ENCODE assay signal across 13 mouse cellular contexts in genomic region chr10:58351670-58352069, GRCm38 (mm10). TPM values are rescaled to one million over a fixed set of nuclear protein-coding genes. Genes with fewer than 3 reads are reported as not detected.
DNase-seq lines count a peak whose midpoint lies in the region; ATAC-seq and TF ChIP-seq lines count a peak whose summit lies in the region.
"Had no signal": no experiment of that assay in that cellular context is flagged by ENCODE, and none has a peak within 500 bp of the region (broad histone marks: within the 10 kb centered on the region; RNA-seq: fewer than 3 reads in every experiment).

No protein-coding gene starts in this region.

- WGBS in lung, postnatal 0 days = 35% methylated on average over 2 of the region's 2 CpGs
- WGBS in intestine, embryonic 16.5 days = 52% methylated on average over 2 of the region's 2 CpGs
- 88% methylated on average over 2 of the region's 2 CpGs for WGBS in hindbrain, embryonic 11.5 days

- H3K9ac ChIP-seq in lung, postnatal 0 days (replicated peaks; ENCODE audit: low read depth) = no peak overlapping the region
- H3K9ac ChIP-seq in intestine, embryonic 16.5 days (ENCODE audit: low read depth, low read length) = no peak overlapping the region
- no peak overlapping the region for H3K9ac ChIP-seq in hindbrain, embryonic 11.5 days (ENCODE audit: low read depth, low read length)

- in situ Hi-C loops in Patski (cut with MboI; ENCODE audit: low pct_unique_long_range_greater_than_20kb) = no loop called here

- TF ChIP-seq EP300 in lung, postnatal 0 days (IDR thresholded peaks at IDR 0.05) = peak; percentile 51; the same call in 1 of the 2 replicates

- peak; percentile 71 for DNase-seq in lung, postnatal 0 days (ENCODE audit: low spot score)
- DNase-seq in lung, postnatal 4 days = no peak
- DNase-seq in Patski (ENCODE audit: low read depth, low spot score) = no peak
- peak; percentile 42 for DNase-seq in naive thymus-derived CD4-positive, alpha-beta T cell, adult 2 months (ENCODE audit: low read depth)
- no peak for DNase-seq in adrenal gland, adult (ENCODE audit: inconsistent age in 2 of 2, low spot score in 1 of 2)
- DNase-seq in hindbrain, embryonic 11.5 days (ENCODE audit: low spot score) = no peak
- DNase-seq in frontal cortex, postnatal 10 days (ENCODE audit: low spot score in 2 of 2) = no peak
- DNase-seq: cerebellum, postnatal 25 days; kidney, postnatal 25 days; right cerebral cortex, postnatal 14 days; thymus, adult 18-20 months had no signal

- H3K4me1 ChIP-seq in lung, postnatal 0 days (ENCODE audit: insufficient read depth, low read depth, low read length) = no peaks in the 10 kb centered on the region
- peaks cover 12% of the 10 kb centered on the region for H3K4me1 ChIP-seq in intestine, embryonic 16.5 days (ENCODE audit: control insufficient read depth, insufficient read depth, low read length)
- no peaks in the 10 kb centered on the region for H3K4me1 ChIP-seq in hindbrain, embryonic 11.5 days (replicated peaks; ENCODE audit: control insufficient read depth, insufficient read depth, low read length)

- H3K36me3 ChIP-seq in lung, postnatal 0 days (ENCODE audit: insufficient read depth, low read length) = no peaks in the 10 kb centered on the region
- H3K36me3 ChIP-seq in intestine, embryonic 16.5 days (ENCODE audit: control insufficient read depth, insufficient read depth, low read length) = no peaks in the 10 kb centered on the region
- no peaks in the 10 kb centered on the region for H3K36me3 ChIP-seq in hindbrain, embryonic 11.5 days (ENCODE audit: control insufficient read depth, insufficient read depth, low read length)

- no peak overlapping the region for H3K4me3 ChIP-seq in lung, postnatal 0 days (ENCODE audit: low read depth, low read length)
- H3K4me3 ChIP-seq in intestine, embryonic 16.5 days (ENCODE audit: low read length) = no peak overlapping the region
- H3K4me3 ChIP-seq in hindbrain, embryonic 11.5 days (ENCODE audit: low read depth, low read length) = no peak overlapping the region

- no peak overlapping the region for H3K4me2 ChIP-seq in lung, postnatal 0 days (replicated peaks; ENCODE audit: low read depth, low read length)
- no peak overlapping the region for H3K4me2 ChIP-seq in intestine, embryonic 16.5 days (ENCODE audit: low read depth, low read length)
- H3K4me2 ChIP-seq in hindbrain, embryonic 11.5 days (replicated peaks; ENCODE audit: low read depth, low read length) = no peak overlapping the region

- CTCF ChIA-PET in Patski (lab: Charles Lee) = interaction anchor here (0.7 to 1.1 kb wide), 2 partner anchors 11 to 20 kb away, joined by 3 to 7 read pairs; no protein-coding TSS in a partner anchor

- no peaks in the 10 kb centered on the region for H3K9me3 ChIP-seq in lung, postnatal 0 days (ENCODE audit: low read length)
- H3K9me3 ChIP-seq in intestine, embryonic 16.5 days (ENCODE audit: control insufficient read depth, low read length) = no peaks in the 10 kb centered on the region
- no peaks in the 10 kb centered on the region for H3K9me3 ChIP-seq in hindbrain, embryonic 11.5 days (ENCODE audit: control insufficient read depth, low read length)
- H3K9me3 ChIP-seq: G1E had no signal

- no peak for TF ChIP-seq CTCF in lung, postnatal 0 days (IDR thresholded peaks at IDR 0.05)
- no peak for TF ChIP-seq CTCF in Patski (IDR thresholded peaks at IDR 0.05)

- H3K27me3 ChIP-seq in lung, postnatal 0 days (replicated peaks; ENCODE audit: insufficient read depth, low read length) = no peaks in the 10 kb centered on the region
- no peaks in the 10 kb centered on the region for H3K27me3 ChIP-seq in Patski
- H3K27me3 ChIP-seq in intestine, embryonic 16.5 days (replicated peaks; ENCODE audit: control insufficient read depth, insufficient read depth, low read length) = no peaks in the 10 kb centered on the region
- H3K27me3 ChIP-seq in hindbrain, embryonic 11.5 days (ENCODE audit: control insufficient read depth, insufficient read depth, low read length) = no peaks in the 10 kb centered on the region

- H3K27ac ChIP-seq in lung, postnatal 0 days (ENCODE audit: low read length) = 0 out of 2 replicates have a peak overlapping the region, but pooled peaks have one; percentile 7
- H3K27ac ChIP-seq in intestine, embryonic 16.5 days (ENCODE audit: low read length) = no peak overlapping the region; the same call in 1 of the 2 replicates
- no peak overlapping the region for H3K27ac ChIP-seq in hindbrain, embryonic 11.5 days (ENCODE audit: low read depth, low read length)

- POLR2A ChIA-PET in Patski (lab: Charles Lee) = no interaction called here

- ATAC-seq in lung, postnatal 0 days = peak; percentile 61
- ATAC-seq in Patski = peak; percentile 13
- ATAC-seq in intestine, embryonic 16.5 days = peak; percentile 69
- ATAC-seq in hindbrain, embryonic 11.5 days (ENCODE audit: low FRiP score) = no peak

RNA-seq across cellular contexts. Expression of gene Lims1, which starts 28.4 kb away (rescaled TPM):
- 314 and 322 TPM in 2 replicates for polyA plus RNA-seq in lung, postnatal 0 days (2015; fragmentation: Nextera tagmentation; extraction: Ambion mirVana)
- polyA plus RNA-seq in Patski (2021) = 56.0 TPM
- polyA plus RNA-seq in intestine, embryonic 16.5 days (2015; fragmentation: Nextera tagmentation; extraction: Ambion mirVana) = 120 and 124 TPM in 2 replicates
- 86.2 and 89.9 TPM in 2 replicates for polyA plus RNA-seq in hindbrain, embryonic 11.5 days (2014; fragmentation: Nextera tagmentation; extraction: Ambion mirVana)

Comparison
In these comparisons a context has a peak if more than half of its experiments do, and no peak if none do; other contexts are left out.
1. DNase-seq: peak in lung, postnatal 0 days (single experiment) and naive thymus-derived CD4-positive, alpha-beta T cell, adult 2 months (single experiment); none in lung, postnatal 4 days (0 of 2), Patski (single experiment), adrenal gland, adult (0 of 2), hindbrain, embryonic 11.5 days (single experiment) and frontal cortex, postnatal 10 days (0 of 2).